Mouse (Mus musculus): ENCODE data around the gene Rbl2.

DNA sequence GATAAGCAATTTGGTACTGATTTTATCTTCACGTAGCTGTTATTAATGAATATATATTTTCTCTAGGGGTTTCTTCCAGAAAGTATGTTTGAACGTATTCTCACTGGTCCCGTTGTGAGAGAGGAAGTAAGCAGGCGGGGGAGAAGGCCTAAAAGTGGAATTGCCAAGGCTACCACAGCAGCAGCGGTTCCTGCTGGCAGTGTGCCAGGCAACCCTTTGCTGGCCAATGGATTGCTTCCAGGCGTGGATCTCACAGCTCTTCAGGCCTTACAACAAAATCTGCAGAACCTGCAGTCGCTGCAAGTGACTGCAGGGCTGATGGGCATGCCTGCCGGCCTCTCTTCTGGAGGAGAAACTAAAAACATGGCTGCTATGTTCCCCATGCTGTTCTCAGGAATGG is 18.8 kb upstream of the Rbl2 start:
- no peak for TF ChIP-seq CTCF (IDR thresholded peaks at IDR 0.05; ENCODE audit: insufficient read depth, low read length)
- TF ChIP-seq POLR2A (IDR thresholded peaks at IDR 0.05; ENCODE audit: borderline replicate concordance, extremely low read depth, low read depth, low read length) = no peak

Data from lung, adult 2 months (tissue).